Comparison of ENCODE assay signal across 9 mouse cellular contexts in the genomic region with DNA sequence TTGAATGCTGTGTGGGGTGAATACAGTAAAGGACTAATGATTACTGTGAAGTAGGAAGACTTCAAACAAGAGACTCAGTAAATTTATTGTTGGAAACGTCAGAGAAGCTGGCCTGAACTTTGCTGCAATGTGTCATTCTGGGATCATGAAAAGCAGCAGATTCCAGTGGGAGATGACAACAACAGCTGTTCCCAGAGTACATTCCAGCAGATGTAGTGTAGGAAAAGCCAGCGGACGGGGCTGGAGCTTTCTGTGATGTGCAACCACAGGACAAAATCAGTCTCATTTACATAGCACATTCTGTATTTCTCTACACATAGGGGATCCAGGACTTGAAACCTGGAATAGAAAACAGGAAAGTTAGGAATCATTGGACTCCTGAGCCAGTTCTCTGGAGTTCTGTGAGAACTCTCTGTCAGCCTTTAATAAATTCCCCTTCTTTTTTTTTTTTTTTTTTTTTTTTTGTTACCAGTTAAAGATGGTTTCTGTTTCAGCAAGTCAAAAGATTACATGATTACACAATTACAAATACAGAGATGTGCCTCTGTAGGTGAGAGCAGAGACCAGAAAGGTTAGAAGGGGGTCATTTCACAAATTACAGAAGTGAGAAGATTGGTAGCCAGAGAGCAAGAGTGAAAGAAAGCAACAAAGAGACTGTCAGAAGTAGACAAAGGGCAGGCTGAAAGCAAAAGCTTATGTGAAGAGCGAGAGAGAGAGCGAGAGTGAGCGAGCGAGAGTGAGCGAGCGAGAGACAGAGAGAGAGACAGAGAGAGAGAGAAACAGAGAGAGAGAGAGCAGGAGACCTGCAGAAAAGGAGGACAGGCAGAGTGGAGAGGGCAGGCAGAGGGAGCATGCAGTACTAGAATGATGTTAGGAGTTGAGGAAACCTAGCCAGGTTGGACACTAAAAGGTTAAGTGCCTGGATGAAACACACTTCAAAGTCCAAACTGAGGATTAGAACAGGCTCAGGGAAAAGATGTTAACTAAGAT.
A peak's percentile ranks its signal among the peaks of the same experiment; 100 is the strongest.
DNase-seq lines count a peak whose midpoint lies in the region; ATAC-seq lines count a peak whose summit lies in the region.
"Had no signal": no experiment of that assay in that cellular context is flagged by ENCODE, and none has a peak within 500 bp of the region (broad histone marks: within the 10 kb centered on the region; RNA-seq: fewer than 3 reads in every experiment).

No protein-coding gene starts in this region.

- no peak overlapping the region for H3K4me3 ChIP-seq in heart, embryonic 15.5 days
- no peak overlapping the region for H3K4me3 ChIP-seq in neural tube, embryonic 15.5 days (replicated peaks)
- H3K4me3 ChIP-seq: erythroblast, embryonic 14.5 days had no signal

- H3K9ac ChIP-seq in heart, embryonic 15.5 days = no peak overlapping the region
- no peak overlapping the region for H3K9ac ChIP-seq in neural tube, embryonic 15.5 days (replicated peaks)

- no peaks in the 10 kb centered on the region for H3K9me3 ChIP-seq in heart, embryonic 15.5 days (replicated peaks)
- no peaks in the 10 kb centered on the region for H3K9me3 ChIP-seq in neural tube, embryonic 15.5 days (replicated peaks)

- H3K27me3 ChIP-seq in heart, embryonic 15.5 days = no peaks in the 10 kb centered on the region
- no peaks in the 10 kb centered on the region for H3K27me3 ChIP-seq in neural tube, embryonic 15.5 days (replicated peaks)

- no peak for ATAC-seq in heart, embryonic 15.5 days (replicated peaks; ENCODE audit: insufficient number of reproducible peaks, insufficient read depth, low FRiP score, low read depth)
- ATAC-seq in neural tube, embryonic 15.5 days (ENCODE audit: low FRiP score) = no peak
- no peak for ATAC-seq in megakaryocyte-erythroid progenitor cell, adult 5-6 weeks (replicated peaks; ENCODE audit: low FRiP score, low TSS enrichment, poor library complexity, severe bottlenecking)

- peaks cover 19% of the 10 kb centered on the region for H3K4me1 ChIP-seq in heart, embryonic 15.5 days (replicated peaks)
- H3K4me1 ChIP-seq in neural tube, embryonic 15.5 days = peaks cover 7% of the 10 kb centered on the region; the same call in 1 of the 2 replicates

- WGBS in heart, embryonic 15.5 days = 51% methylated on average over 9 of the region's 9 CpGs
- 18% methylated on average over 9 of the region's 9 CpGs for WGBS in neural tube, embryonic 15.5 days

- peak; percentile 43 for DNase-seq in gastrocnemius, adult 18-20 months (ENCODE audit: low spot score)
- no peak for DNase-seq in gastrocnemius, postnatal 10 days
- DNase-seq in kidney, postnatal 10 days = peak; percentile 54
- DNase-seq in frontal cortex, postnatal 10 days (ENCODE audit: low spot score in 2 of 2) = no peak
- DNase-seq in cerebellum, adult 11 months = no peak

- H3K27ac ChIP-seq in heart, embryonic 15.5 days = no peak overlapping the region
- H3K27ac ChIP-seq in neural tube, embryonic 15.5 days (replicated peaks) = no peak overlapping the region

- H3K4me2 ChIP-seq in heart, embryonic 15.5 days = peak overlapping the region; percentile 1; the same call in 1 of the 2 replicates
- peak overlapping the region; percentile 29; the same call in 1 of the 2 replicates for H3K4me2 ChIP-seq in neural tube, embryonic 15.5 days

- H3K36me3 ChIP-seq in heart, embryonic 15.5 days = no peaks in the 10 kb centered on the region
- H3K36me3 ChIP-seq in neural tube, embryonic 15.5 days = no peaks in the 10 kb centered on the region

Comparison
In these comparisons a context has a peak if more than half of its experiments do, and no peak if none do; other contexts are left out.
1. DNase-seq: peak in gastrocnemius, adult 18-20 months (single experiment) and kidney, postnatal 10 days (single experiment); none in gastrocnemius, postnatal 10 days (single experiment), frontal cortex, postnatal 10 days (0 of 2) and cerebellum, adult 11 months (single experiment).